Mouse (Mus musculus): Measurements from ENCODE around the gene Nol4l. TPM values are rescaled to one million over a fixed set of nuclear protein-coding genes. Genes with fewer than 3 reads are reported as not detected.
A peak's percentile ranks its signal among the peaks of the same experiment; 100 is the strongest.

The Nol4l gene
- 5.7 and 6.0 TPM in 2 replicates for polyA plus RNA-seq (2012; rRNA removed)
- polyA plus RNA-seq (2014; fragmentation: Nextera tagmentation; extraction: Ambion mirVana), result 3.7 and 4.4 TPM in 2 replicates

DNA sequence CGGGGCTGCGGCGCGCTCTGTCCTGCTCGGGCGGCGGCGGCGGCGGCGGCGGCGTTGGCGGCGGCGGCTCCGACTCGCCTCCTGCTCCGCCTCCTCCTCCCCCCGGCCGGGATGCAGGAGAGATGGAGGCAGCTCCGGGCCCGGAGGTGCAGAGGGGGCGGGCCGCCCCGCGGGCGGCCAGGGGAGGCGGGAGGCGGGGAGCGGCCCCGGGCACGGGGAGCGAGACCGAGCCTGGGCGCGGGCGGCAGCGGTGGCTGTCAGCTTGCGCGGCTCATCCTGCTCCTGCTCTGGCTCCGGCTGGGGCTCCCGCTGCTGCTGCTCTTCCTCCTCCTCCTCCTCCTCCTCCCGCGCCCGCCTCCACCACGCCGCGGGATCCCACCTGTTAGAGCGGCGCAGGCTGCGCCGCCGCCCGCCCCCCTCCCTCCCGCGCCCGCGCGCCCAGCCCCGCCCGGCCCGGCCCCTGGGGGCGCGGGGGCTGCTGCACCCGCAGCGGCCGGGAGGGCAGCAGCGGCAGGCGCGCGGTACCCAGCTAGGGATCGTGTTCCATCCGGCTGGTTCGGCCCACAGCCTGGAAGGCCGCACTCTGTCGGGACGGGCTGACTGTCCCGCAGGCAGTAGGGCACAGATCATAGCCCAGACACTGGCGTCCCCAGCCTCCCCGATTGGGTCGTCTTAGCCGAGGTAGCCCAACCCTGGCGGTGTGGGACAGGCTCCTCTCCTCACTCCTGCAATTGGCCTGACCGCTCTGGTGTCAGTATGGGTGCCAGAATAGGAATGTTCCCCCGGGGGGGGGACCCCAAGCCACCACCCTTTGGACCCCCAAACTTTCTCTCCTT, at the start of gene Nol4l:
TSS of gene Nol4l (minus strand) at position 41 of the 836 bp plus-strand sequence.
- ATAC-seq (ENCODE audit: insufficient read depth) (peak; percentile 4; the same call in 1 of the 2 replicates), DNase-seq (ENCODE audit: low read depth in 3 of 3, low spot score in 3 of 3) (no peak)
- H3K9me3 ChIP-seq (ENCODE audit: control insufficient read depth, low read length), result no peaks in the 10 kb centered on the region
- peak within 1 kb of the TSS; percentile 84 for H3K27ac ChIP-seq
- H3K9ac ChIP-seq (replicated peaks), result peak within 1 kb of the TSS; percentile 88
- 4% methylated on average over 36 of the region's 86 CpGs for WGBS (ENCODE audit: insufficient replicate concordance)
- H3K4me2 ChIP-seq (ENCODE audit: low read depth), result peak within 1 kb of the TSS; percentile 95
- H3K4me1 ChIP-seq (replicated peaks; ENCODE audit: control insufficient read depth in 2 of 2, insufficient read depth in 2 of 2, low read length in 1 of 2), result peaks cover 28 to 30% of the 10 kb centered on the region in 2 experiments
- no peaks in the 10 kb centered on the region for H3K27me3 ChIP-seq (ENCODE audit: control insufficient read depth, insufficient read depth, low read length)
- H3K4me3 ChIP-seq (ENCODE audit: insufficient read depth in 1 of 2, low read depth in 2 of 2, low read length in 2 of 2), result peak within 1 kb of the TSS; percentile 82 to 86
- no peaks in the 10 kb centered on the region for H3K36me3 ChIP-seq (replicated peaks; ENCODE audit: control insufficient read depth, insufficient read depth, low read depth)
- TF ChIP-seq EP300 (IDR thresholded peaks at IDR 0.05; ENCODE audit: low read depth) (no peak), CTCF (IDR thresholded peaks at IDR 0.05; ENCODE audit: low read depth) (no peak)

DNA sequence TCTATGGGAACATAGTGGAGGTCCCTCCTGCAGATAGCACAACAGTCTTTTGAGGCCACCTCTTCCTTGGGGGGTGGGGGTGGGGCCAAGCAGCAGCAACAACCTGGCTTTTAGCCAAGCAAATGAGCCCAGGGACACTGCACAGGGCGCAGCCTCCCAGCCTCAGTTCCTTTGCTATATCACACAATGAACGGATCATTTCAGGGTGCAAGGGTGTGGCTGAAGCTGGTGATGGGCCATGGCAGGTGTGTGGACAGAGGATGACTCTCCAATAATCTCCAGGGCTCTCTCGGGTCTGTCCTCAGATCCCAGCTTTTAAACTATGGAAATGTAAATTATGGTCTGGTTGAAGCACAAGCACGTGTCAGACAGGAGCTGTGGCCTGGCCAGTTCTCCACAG, 47.4 kb upstream of the Nol4l start:
- no peak for DNase-seq (ENCODE audit: low read depth in 3 of 3, low spot score in 3 of 3)
- Histone ChIP-seq H3K9me3 (ENCODE audit: control insufficient read depth, low read length) (no peaks in the 10 kb centered on the region), H3K4me2 (ENCODE audit: low read depth) (no peak overlapping the region), H3K27me3 (ENCODE audit: control insufficient read depth, insufficient read depth, low read length) (no peaks in the 10 kb centered on the region), H3K4me3 (ENCODE audit: insufficient read depth in 1 of 2, low read depth in 2 of 2, low read length in 2 of 2) (no peak overlapping the region), H3K4me1 (replicated peaks; ENCODE audit: control insufficient read depth in 2 of 2, insufficient read depth in 2 of 2, low read length in 1 of 2) (peaks cover 36 to 53% of the 10 kb centered on the region in 2 experiments), H3K9ac (replicated peaks) (no peak overlapping the region), H3K36me3 (replicated peaks; ENCODE audit: control insufficient read depth, insufficient read depth, low read depth) (no peaks in the 10 kb centered on the region), H3K27ac (no peak overlapping the region; the same call in 1 of the 2 replicates)
- peak; percentile 74 for ATAC-seq (ENCODE audit: insufficient read depth)
- TF ChIP-seq CTCF (IDR thresholded peaks at IDR 0.05; ENCODE audit: low read depth) (no peak), EP300 (IDR thresholded peaks at IDR 0.05; ENCODE audit: low read depth) (no peak)
- 25% methylated on average over 4 of the region's 4 CpGs for WGBS (ENCODE audit: insufficient replicate concordance)

DNA sequence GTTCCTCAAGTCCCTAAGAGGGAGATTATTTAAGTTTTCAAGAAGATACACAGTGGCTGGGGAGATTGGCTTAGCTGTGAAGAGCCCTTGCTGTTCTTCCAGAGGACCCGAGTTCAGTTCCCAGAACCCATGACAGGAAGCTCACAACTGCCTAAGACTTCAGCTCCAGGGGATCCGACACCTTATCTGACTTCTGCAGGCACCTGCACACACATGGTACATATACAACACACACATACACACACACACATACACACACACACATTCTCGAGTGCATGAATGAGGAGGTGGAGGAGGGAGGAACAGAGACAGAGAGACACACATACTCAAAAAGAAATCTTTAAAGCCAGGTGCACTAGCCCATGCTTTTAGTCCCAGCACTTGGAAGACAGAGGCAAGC, 46.4 kb upstream of the Nol4l start:
- peak overlapping the region; percentile 49 for H3K27ac ChIP-seq

DNA sequence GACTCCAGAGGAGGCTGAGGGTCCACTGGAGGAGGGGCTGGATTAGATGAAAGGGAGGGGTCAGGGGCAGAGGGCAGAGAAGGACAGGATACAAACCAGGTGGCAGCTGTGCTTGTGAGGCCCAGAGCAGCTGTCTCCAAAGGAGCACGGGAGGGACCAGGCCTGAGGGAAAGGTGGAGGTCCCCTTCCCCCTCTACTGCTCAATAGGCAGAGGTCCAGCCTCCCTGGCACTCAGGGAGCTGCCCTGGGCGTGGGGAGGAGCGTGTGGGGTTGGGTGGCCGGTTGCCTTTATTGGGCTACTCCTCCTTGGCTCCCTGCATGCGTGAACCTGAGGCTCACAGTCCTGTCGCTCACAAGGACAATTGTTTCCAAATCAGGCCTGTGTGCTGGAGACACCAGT, 45.8 kb upstream of the Nol4l start:
- Histone ChIP-seq H3K4me3 (ENCODE audit: insufficient read depth in 1 of 2, low read depth in 2 of 2, low read length in 2 of 2) (no peak overlapping the region), H3K27me3 (ENCODE audit: control insufficient read depth, insufficient read depth, low read length) (no peaks in the 10 kb centered on the region), H3K9ac (replicated peaks) (no peak overlapping the region), H3K4me2 (ENCODE audit: low read depth) (no peak overlapping the region), H3K27ac (peak overlapping the region; percentile 49), H3K36me3 (replicated peaks; ENCODE audit: control insufficient read depth, insufficient read depth, low read depth) (no peaks in the 10 kb centered on the region), H3K9me3 (ENCODE audit: control insufficient read depth, low read length) (no peaks in the 10 kb centered on the region), H3K4me1 (replicated peaks; ENCODE audit: control insufficient read depth in 2 of 2, insufficient read depth in 2 of 2, low read length in 1 of 2) (peaks cover 29 to 39% of the 10 kb centered on the region in 2 experiments)
- no peak for TF ChIP-seq EP300 (IDR thresholded peaks at IDR 0.05; ENCODE audit: low read depth)
- no peak for TF ChIP-seq CTCF (IDR thresholded peaks at IDR 0.05; ENCODE audit: low read depth)
- ATAC-seq (ENCODE audit: insufficient read depth) (no peak), DNase-seq (ENCODE audit: low read depth in 3 of 3, low spot score in 3 of 3) (no peak)
- 51% methylated on average over 6 of the region's 6 CpGs for WGBS (ENCODE audit: insufficient replicate concordance)

More for the DNA sequence above, 46.4 kb upstream of the Nol4l start:
- H3K4me2 ChIP-seq (ENCODE audit: low read depth), result no peak overlapping the region
- no peaks in the 10 kb centered on the region for H3K27me3 ChIP-seq (ENCODE audit: control insufficient read depth, insufficient read depth, low read length)
- H3K4me3 ChIP-seq (ENCODE audit: insufficient read depth in 1 of 2, low read depth in 2 of 2, low read length in 2 of 2), result no peak overlapping the region
- 12% methylated on average over 3 of the region's 3 CpGs for WGBS (ENCODE audit: insufficient replicate concordance)
- TF ChIP-seq EP300 (IDR thresholded peaks at IDR 0.05; ENCODE audit: low read depth) (peak; percentile 69), CTCF (IDR thresholded peaks at IDR 0.05; ENCODE audit: low read depth) (no peak)
- DNase-seq (ENCODE audit: low read depth in 3 of 3, low spot score in 3 of 3), result peak in 1 of 3 experiments; percentile 64
- H3K9ac ChIP-seq (replicated peaks), result peak overlapping the region; percentile 12; the same call in 1 of the 2 replicates
- peak; percentile 69 for ATAC-seq (ENCODE audit: insufficient read depth)
- H3K9me3 ChIP-seq (ENCODE audit: control insufficient read depth, low read length), result no peaks in the 10 kb centered on the region
- peaks cover 34 to 45% of the 10 kb centered on the region in 2 experiments for H3K4me1 ChIP-seq (replicated peaks; ENCODE audit: control insufficient read depth in 2 of 2, insufficient read depth in 2 of 2, low read length in 1 of 2)
- no peaks in the 10 kb centered on the region for H3K36me3 ChIP-seq (replicated peaks; ENCODE audit: control insufficient read depth, insufficient read depth, low read depth)

DNA sequence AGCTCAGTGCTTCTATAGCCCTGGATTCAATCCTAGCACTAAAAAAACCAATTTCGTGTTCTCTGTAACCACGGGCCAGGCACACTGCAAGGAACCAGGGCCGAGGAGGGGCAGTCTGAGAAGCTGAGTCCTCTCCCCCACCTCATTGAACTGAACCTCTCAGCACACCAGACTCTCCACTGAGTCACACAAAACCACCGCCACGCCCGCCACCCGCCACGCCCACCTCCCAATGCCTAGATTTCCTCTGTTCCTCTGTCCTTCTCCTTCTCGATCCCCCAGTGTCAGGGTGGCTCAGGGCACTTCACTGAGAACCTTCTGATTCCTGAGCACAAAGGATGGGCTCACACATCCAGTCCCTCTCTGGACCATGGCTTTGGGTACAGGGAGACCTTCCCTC, 43.3 kb upstream of the Nol4l start:
- Histone ChIP-seq H3K4me2 (ENCODE audit: low read depth) (no peak overlapping the region), H3K36me3 (replicated peaks; ENCODE audit: control insufficient read depth, insufficient read depth, low read depth) (no peaks in the 10 kb centered on the region), H3K27me3 (ENCODE audit: control insufficient read depth, insufficient read depth, low read length) (no peaks in the 10 kb centered on the region), H3K27ac (no peak overlapping the region), H3K9me3 (ENCODE audit: control insufficient read depth, low read length) (no peaks in the 10 kb centered on the region), H3K4me3 (ENCODE audit: insufficient read depth in 1 of 2, low read depth in 2 of 2, low read length in 2 of 2) (no peak overlapping the region), H3K9ac (replicated peaks) (no peak overlapping the region), H3K4me1 (replicated peaks; ENCODE audit: control insufficient read depth in 2 of 2, insufficient read depth in 2 of 2, low read length in 1 of 2) (peaks cover 49 to 51% of the 10 kb centered on the region in 2 experiments)
- DNase-seq (ENCODE audit: low read depth in 3 of 3, low spot score in 3 of 3), result no peak
- TF ChIP-seq CTCF (IDR thresholded peaks at IDR 0.05; ENCODE audit: low read depth) (no peak), EP300 (IDR thresholded peaks at IDR 0.05; ENCODE audit: low read depth) (no peak)
- WGBS (ENCODE audit: insufficient replicate concordance), result 44% methylated on average over 9 of the region's 9 CpGs
- ATAC-seq (ENCODE audit: insufficient read depth), result no peak

All from liver, embryonic 14.5 days (tissue).